Mouse (Mus musculus): ENCODE measurements around the gene Hist1h4d.
"Not testable (repeated sequence)": the region's sequence is repeated elsewhere in the genome, so short reads cannot be mapped to it uniquely, and the experiment has no call there.

Gene Hist1h4d

DNA sequence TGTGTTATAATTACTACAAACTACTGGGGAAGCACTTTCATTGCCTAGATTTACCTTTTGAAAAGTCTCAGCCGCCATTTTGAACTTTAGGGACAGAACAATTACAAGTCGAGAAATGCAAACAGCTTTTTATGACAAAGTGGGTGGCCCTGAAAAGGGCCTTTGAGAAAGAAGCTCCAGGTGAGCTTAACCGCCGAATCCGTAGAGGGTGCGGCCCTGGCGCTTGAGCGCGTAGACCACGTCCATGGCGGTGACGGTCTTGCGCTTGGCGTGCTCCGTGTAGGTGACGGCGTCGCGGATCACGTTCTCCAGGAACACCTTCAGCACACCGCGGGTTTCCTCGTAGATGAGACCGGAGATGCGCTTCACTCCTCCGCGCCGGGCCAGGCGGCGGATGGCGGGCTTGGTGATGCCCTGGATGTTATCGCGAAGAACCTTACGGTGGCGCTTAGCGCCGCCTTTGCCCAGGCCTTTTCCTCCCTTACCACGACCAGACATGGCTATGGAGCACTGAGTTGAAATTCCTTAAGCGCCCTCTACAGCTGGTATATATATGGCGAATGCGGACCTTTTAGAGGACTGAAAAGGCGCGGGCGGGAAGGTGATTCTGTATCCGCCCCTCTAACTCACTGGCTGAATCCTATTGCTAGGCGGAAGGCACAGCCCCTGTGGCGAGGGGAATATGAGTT is 30.1 kb upstream of the Hist1h4d start, which contains the start of gene Hist1h4f:
TSS of gene Hist1h4f (minus strand) at position 503 of the 689 bp plus-strand sequence.
- peak; percentile 82 for DNase-seq

- DNase-seq: no peak
Measured at GRCm38 (mm10) chr13:23551931-23552914, 29.2 kb upstream of the Hist1h4d start.

DNA sequence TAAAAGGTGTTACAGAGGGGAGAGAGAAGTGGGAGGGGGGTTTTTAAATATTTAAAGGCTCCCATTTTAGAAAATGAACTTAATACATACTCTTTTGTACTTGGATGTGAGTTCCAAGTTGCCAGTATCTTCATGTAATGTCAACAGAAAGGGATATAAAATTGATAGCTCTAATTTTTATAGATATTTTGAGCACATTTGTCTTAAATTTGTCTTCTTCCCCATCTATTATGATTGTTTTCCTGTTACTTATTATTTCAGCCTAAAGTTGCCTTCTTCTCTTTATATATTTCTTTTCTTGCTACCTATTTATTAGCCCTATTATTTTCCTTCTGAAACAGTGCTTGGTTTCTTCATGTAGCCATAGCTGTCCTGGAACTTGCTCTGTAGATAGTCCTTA is 28.4 kb upstream of the Hist1h4d start, which contains the start of gene Hist1h1d:
TSS of gene Hist1h1d (plus strand) at position 301 of the 400 bp plus-strand sequence.
- no peak for DNase-seq

GRCm38 (mm10) chr13:23554393-23554792 is 27.0 kb upstream of the Hist1h4d start:
- DNase-seq: no peak

DNA sequence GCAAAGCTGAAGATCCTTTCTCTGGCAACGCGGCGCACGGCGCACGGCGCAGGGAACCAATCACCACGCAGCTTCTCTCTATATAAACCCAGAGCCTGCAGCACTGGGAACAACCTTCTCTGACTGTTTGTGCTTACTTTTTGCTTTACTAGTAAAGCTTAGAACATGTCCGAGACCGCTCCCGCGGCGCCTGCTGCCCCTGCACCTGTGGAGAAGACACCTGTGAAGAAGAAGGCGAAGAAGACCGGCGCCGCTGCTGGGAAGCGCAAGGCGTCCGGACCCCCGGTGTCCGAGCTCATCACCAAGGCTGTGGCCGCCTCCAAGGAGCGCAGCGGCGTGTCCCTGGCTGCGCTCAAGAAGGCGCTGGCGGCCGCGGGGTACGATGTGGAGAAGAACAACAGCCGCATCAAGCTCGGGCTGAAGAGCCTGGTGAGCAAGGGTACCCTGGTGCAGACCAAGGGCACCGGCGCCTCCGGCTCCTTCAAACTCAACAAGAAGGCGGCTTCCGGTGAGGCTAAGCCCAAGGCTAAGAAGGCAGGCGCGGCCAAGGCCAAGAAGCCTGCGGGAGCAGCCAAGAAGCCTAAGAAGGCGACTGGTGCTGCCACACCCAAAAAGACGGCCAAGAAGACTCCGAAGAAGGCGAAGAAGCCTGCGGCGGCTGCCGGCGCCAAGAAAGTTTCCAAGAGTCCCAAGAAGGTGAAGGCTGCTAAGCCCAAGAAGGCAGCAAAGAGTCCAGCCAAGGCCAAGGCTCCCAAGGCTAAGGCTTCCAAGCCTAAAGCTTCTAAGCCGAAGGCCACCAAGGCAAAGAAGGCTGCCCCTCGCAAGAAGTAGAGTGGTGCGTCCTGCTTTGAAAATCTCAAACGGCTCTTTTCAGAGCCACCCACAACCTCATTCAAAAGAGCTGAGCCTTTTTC is 26.2 kb upstream of the Hist1h4d start:
- peak; percentile 58 for DNase-seq

DNA sequence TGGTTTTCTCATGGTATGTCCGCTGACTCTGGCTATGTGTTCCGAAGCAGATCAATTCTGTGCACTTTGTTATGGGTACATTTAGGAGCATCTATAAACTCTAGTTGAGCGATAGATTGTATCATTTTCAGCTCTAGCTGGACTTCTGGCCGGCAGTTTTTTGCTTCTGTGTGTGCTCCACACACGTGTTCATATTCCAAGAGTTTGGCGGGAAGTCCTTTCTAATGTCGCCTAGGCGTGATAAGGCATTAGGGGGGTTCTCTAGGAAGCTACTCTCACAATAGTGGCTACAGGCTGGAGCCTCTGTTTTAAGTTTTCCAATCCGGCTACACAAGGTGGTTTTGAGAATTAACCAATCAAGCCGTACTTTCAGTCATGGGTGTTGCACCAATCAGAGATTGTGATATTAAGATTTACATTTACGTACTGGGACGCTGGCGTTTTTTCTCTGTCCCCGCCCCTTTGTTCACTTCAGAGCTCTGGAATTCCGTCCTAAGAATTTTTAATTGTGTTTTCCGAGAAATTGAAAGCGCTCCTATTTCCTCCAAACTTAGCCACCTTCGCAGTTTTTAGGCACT is 25.5 kb upstream of the Hist1h4d start:
- DNase-seq: peak; percentile 69

- no peak for DNase-seq
Measured at GRCm38 (mm10) chr13:23556906-23557305, 24.5 kb upstream of the Hist1h4d start.

- not testable (repeated sequence) for DNase-seq
Measured at GRCm38 (mm10) chr13:23560699-23561098, 20.7 kb upstream of the Hist1h4d start.

GRCm38 (mm10) chr13:23561531-23561882 is 19.9 kb upstream of the Hist1h4d start:
- DNase-seq: not testable (repeated sequence)

- DNase-seq: peak; percentile 91
Measured at GRCm38 (mm10) chr13:23561883-23562659, 19.3 kb upstream of the Hist1h4d start, which contains the start of gene Hist1h3e. Gene Hist1h3e (minus strand): TSS chr13:23562369.

DNA sequence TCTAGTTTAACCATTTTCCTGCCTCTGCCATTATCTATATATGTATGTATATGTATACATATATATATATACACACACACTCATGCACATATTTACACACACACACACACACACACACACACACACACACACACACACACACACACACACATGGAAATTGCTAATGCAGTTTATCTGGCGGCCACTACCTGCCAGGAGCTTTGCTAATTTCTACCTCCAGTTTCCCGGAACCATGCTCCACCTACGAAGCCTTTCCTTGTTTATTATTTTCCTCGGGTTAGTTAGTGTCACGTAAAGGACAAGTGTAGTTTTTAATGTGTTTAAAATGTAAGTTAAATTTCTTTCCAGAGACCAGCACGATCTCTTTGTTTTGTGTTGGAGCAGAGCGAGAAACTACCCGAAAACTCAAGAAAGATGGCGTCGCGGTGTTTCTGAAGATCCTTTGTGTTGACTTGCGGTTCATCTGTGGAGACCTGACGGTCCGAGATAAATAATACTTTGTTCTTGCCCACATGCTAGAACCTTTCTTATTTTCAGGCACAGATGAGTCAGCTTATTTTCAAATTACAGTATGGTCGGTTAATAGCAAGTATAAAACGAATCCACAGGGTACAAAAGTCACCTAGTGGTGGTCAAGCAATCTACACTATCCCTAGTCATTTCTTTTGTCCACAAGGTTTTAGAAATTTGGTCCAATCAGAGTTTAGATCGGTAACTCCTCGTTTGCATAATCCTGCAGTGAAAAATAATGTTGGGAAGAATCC is 18.5 kb upstream of the Hist1h4d start:
- no peak for DNase-seq

GRCm38 (mm10) chr13:23564482-23564881 is 16.9 kb upstream of the Hist1h4d start:
- no peak for DNase-seq

DNA sequence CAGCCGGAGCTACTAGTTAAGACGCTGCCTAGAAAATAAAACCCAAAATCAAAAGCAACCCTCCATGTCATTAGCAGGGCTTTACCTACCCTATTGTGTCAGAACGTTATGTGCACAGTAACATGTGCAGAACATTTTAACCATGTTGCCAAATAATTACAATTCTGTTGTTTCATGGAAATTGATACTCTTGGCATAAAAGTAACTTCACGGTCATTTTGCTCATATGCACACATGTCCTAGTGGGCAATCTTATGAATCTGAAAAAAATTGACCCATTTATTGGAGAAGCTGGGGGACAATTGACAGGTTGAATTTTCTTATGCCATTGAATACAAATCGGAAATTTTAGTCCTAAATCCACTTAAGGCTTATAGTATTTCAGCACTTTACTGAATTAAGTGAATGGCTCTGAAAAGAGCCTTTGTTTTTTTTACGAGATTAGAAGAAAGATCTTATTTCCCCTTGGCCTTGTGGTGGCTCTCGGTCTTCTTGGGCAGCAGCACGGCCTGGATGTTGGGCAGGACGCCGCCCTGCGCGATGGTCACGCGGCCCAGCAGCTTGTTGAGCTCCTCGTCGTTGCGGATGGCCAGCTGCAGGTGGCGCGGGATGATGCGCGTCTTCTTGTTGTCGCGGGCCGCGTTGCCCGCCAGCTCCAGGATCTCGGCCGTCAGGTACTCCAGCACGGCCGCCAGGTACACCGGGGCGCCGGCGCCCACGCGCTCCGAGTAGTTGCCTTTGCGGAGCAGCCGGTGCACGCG is 11.0 kb upstream of the Hist1h4d start:
- not testable (repeated sequence) for DNase-seq

DNA sequence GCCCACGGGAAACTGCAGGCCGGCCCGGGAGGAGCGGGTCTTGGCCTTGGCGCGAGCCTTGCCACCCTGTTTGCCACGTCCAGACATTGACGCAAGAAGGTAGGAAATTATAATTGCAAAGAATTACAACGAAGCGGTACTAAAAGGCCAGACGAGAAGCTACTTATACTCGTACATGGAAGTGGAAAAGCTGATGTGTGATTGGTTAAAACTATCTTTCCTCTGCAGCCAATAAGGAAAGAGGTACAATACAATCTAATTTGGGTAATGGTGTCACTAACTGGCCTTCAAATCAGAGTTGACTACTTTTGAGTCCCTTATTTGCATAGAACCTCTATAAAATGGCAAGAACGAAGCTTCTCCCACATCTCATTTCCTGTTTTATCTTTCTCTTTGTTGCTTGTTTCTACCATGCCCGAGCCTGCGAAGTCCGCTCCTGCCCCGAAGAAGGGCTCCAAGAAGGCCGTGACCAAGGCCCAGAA is 10.3 kb upstream of the Hist1h4d start, which contains the start of the genes Hist1h2ae and Hist1h2bg:
TSS of gene Hist1h2ae (minus strand) at position 199 of the 482 bp plus-strand sequence.
TSS of gene Hist1h2bg (plus strand) at position 375 of the 482 bp plus-strand sequence.
- peak; percentile 38 for DNase-seq

DNA sequence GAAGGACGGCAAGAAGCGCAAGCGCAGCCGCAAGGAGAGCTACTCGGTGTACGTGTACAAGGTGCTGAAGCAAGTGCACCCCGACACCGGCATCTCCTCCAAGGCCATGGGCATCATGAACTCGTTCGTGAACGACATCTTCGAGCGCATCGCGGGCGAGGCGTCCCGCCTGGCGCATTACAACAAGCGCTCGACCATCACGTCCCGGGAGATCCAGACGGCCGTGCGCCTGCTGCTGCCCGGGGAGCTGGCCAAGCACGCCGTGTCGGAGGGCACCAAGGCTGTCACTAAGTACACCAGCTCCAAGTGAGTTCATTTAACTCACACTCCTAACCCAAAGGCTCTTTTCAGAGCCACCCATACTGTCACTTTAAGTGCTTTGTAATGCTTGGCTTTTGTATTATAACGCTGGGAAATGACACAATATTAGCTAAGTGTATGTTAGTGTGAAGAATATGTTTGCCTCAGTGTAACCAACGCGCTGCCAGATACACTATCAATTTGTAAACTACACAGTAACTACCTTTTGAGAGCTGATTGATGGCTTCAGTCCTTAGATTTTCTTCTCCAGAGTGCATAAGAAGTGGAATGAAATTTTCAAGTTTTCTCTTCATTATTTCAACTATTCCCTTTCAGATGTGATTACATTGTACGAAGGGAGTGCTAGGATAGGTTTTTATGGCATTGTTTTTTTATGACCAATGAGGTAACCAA is 9.7 kb upstream of the Hist1h4d start:
- not testable (repeated sequence) for DNase-seq

DNA sequence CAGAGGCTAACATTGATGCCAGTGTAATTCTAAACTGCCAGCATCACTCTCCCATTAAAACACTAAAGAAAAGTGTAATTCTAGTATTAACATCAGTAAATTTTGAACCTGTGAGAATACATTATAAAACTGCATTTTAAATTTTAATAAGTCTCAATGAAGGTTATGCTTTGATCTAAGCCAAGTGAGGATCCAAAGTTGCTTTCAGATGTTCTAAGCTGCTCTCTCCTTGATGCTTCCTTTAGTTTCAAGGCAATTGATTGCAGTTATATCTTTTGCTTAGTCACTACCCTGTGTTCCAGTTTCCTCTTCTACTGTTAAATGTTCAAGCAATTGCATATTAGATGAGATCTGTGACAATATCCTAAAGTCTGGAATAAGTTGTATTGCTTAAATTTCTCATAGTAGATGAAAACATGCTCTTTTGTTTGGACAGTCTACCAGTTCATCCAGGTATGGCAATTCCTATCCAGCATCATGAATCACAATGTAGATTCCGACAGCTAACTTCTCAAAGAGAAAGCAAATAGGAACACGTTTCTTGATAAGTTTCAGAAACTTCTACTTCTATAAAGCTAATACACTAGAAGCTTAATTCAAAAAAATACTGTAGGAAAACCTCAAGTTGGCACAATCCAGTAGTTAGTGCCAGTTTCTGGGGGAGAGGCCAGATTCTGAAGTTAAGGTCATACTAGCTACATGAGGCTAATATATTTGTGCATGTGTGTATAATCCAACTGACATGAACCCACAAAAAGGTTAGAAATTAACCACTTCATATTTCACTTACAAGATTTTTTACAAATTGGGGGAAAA is 9.0 kb upstream of the Hist1h4d start:
- DNase-seq: no peak

DNA sequence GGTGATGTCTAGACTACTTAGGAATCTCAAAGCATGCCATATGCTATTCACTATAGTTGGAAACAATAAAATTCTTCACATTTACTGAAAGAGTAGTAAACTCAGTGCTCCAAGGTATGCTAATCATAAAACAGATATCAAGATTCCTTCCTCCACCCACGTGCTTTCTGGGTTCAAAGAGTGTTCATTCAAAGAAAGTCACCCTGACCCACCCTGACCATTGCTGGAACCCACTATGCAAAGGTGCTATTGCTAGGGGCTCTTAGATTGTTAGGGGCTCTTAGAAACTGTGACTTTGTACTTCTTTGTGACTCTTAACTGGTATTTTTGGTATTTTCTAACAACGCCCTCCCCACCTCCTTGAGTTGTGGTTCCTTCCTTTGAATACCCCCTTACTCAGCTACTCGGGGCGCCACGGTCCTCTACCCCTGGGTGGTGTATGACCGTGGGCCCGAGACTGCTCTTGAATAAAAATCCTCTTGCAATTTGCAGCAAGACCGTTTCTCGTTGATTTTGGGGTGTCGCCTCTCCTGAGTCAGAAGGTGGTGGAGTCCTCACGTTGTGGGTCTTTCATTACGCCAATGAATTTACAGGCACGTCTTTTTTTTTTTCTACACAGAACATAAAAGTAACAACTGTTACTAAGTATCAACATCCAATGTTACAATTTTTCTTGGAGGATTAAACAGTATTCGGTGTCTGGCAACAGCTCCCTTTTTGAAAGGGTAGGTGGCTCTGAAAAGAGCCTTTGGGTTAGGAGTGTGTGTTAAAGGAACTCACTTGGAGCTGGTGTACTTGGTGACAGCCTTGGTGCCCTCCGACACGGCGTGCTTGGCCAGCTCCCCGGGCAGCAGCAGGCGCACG is 8.1 kb upstream of the Hist1h4d start:
- not testable (repeated sequence) for DNase-seq

Measured in kidney, adult 11 months (tissue).